Mouse (Mus musculus): ENCODE results near the gene Zc3h10. TPM values are rescaled to one million over a fixed set of nuclear protein-coding genes. Genes with fewer than 3 reads are reported as not detected.
A peak's percentile ranks its signal among the peaks of the same experiment; 100 is the strongest.
"Not testable (repeated sequence)": the region's sequence is repeated elsewhere in the genome, so short reads cannot be mapped to it uniquely, and the experiment has no call there.

The Zc3h10 gene
- polyA plus RNA-seq, 1 experiment from 2014 or later = 8.5 TPM

GRCm38 (mm10) chr10:128565788-128566531 is 18.4 kb upstream of the Zc3h10 start, which contains the start of gene Pa2g4:
Pa2g4 (minus strand) TSS chr10:128565987.
- no peaks in the 10 kb centered on the region for H3K4me1 ChIP-seq (replicated peaks; ENCODE audit: control insufficient read depth, insufficient read depth)
- peaks cover 9% of the 10 kb centered on the region for H3K36me3 ChIP-seq (ENCODE audit: control insufficient read depth, insufficient read depth, low read length)
- peak within 1 kb of the TSS; percentile 81 for H3K4me2 ChIP-seq (replicated peaks; ENCODE audit: low read depth)
- TF ChIP-seq EP300 (optimal IDR thresholded peaks at IDR 0.05) (no peak), CTCF (IDR thresholded peaks at IDR 0.05; ENCODE audit: low read depth) (peak; percentile 29)
- peak within 1 kb of the TSS; percentile 93 for H3K27ac ChIP-seq (replicated peaks)
- DNase-seq (ENCODE audit: low spot score) (peak; percentile 99), ATAC-seq (ENCODE audit: low FRiP score, low TSS enrichment) (peak; percentile 97)
- H3K27me3 ChIP-seq (ENCODE audit: control insufficient read depth, insufficient read depth, low read length) = no peaks in the 10 kb centered on the region
- peak within 1 kb of the TSS; percentile 91 for H3K9ac ChIP-seq (ENCODE audit: low read length)
- H3K4me3 ChIP-seq (ENCODE audit: low read depth, low read length) = peak within 1 kb of the TSS; percentile 82
- under 1% methylated on average over 57 of the region's 58 CpGs for WGBS
- H3K9me3 ChIP-seq (ENCODE audit: control insufficient read depth, low read length) = no peaks in the 10 kb centered on the region

GRCm38 (mm10) chr10:128565206-128565787 is 17.7 kb upstream of the Zc3h10 start:
- Histone ChIP-seq H3K9me3 (ENCODE audit: control insufficient read depth, low read length) (no peaks in the 10 kb centered on the region), H3K4me2 (replicated peaks; ENCODE audit: low read depth) (peak overlapping the region; percentile 81)

GRCm38 (mm10) chr10:128563544-128563943 is 16.0 kb upstream of the Zc3h10 start:
- ATAC-seq (ENCODE audit: low FRiP score, low TSS enrichment) (no peak), DNase-seq (ENCODE audit: low spot score) (no peak)
- Histone ChIP-seq H3K27me3 (ENCODE audit: control insufficient read depth, insufficient read depth, low read length) (no peaks in the 10 kb centered on the region), H3K9me3 (ENCODE audit: control insufficient read depth, low read length) (no peaks in the 10 kb centered on the region), H3K4me2 (replicated peaks; ENCODE audit: low read depth) (no peak overlapping the region), H3K4me1 (replicated peaks; ENCODE audit: control insufficient read depth, insufficient read depth) (no peaks in the 10 kb centered on the region), H3K36me3 (ENCODE audit: control insufficient read depth, insufficient read depth, low read length) (peaks cover 11% of the 10 kb centered on the region), H3K27ac (replicated peaks) (no peak overlapping the region), H3K9ac (ENCODE audit: low read length) (peak overlapping the region; percentile 2; the same call in 1 of the 2 replicates), H3K4me3 (ENCODE audit: low read depth, low read length) (no peak overlapping the region)
- 71% methylated on average over 6 of the region's 6 CpGs for WGBS
- TF ChIP-seq CTCF (IDR thresholded peaks at IDR 0.05; ENCODE audit: low read depth) (no peak), EP300 (optimal IDR thresholded peaks at IDR 0.05) (no peak)

More at GRCm38 (mm10) chr10:128565206-128565787, 17.7 kb upstream of the Zc3h10 start:
- Histone ChIP-seq H3K27me3 (ENCODE audit: control insufficient read depth, insufficient read depth, low read length) (no peaks in the 10 kb centered on the region), H3K9ac (ENCODE audit: low read length) (peak overlapping the region; percentile 91), H3K27ac (replicated peaks) (peak overlapping the region; percentile 93), H3K36me3 (ENCODE audit: control insufficient read depth, insufficient read depth, low read length) (peaks cover 13% of the 10 kb centered on the region), H3K4me1 (replicated peaks; ENCODE audit: control insufficient read depth, insufficient read depth) (no peaks in the 10 kb centered on the region), H3K4me3 (ENCODE audit: low read depth, low read length) (peak overlapping the region; percentile 82)
- TF ChIP-seq EP300 (optimal IDR thresholded peaks at IDR 0.05) (no peak), CTCF (IDR thresholded peaks at IDR 0.05; ENCODE audit: low read depth) (0 out of 2 replicates have a peak, but pooled peaks have one; percentile 17)
- under 1% methylated on average over 45 of the region's 46 CpGs for WGBS
- DNase-seq (ENCODE audit: low spot score) = peak; percentile 67
- peak; percentile 17 for ATAC-seq (ENCODE audit: low FRiP score, low TSS enrichment)

GRCm38 (mm10) chr10:128556963-128557362 is 9.4 kb upstream of the Zc3h10 start:
- Histone ChIP-seq H3K4me2 (replicated peaks; ENCODE audit: low read depth) (no peak overlapping the region), H3K9me3 (ENCODE audit: control insufficient read depth, low read length) (no peaks in the 10 kb centered on the region), H3K4me1 (replicated peaks; ENCODE audit: control insufficient read depth, insufficient read depth) (no peaks in the 10 kb centered on the region), H3K9ac (ENCODE audit: low read length) (no peak overlapping the region), H3K36me3 (ENCODE audit: control insufficient read depth, insufficient read depth, low read length) (peaks cover 9% of the 10 kb centered on the region), H3K4me3 (ENCODE audit: low read depth, low read length) (no peak overlapping the region), H3K27me3 (ENCODE audit: control insufficient read depth, insufficient read depth, low read length) (no peaks in the 10 kb centered on the region), H3K27ac (replicated peaks) (no peak overlapping the region)
- no peak for TF ChIP-seq EP300 (optimal IDR thresholded peaks at IDR 0.05)
- TF ChIP-seq CTCF (IDR thresholded peaks at IDR 0.05; ENCODE audit: low read depth) = no peak
- WGBS = 80% methylated on average over 6 of the region's 6 CpGs
- no peak for ATAC-seq (ENCODE audit: low FRiP score, low TSS enrichment)
- DNase-seq (ENCODE audit: low spot score) = no peak

GRCm38 (mm10) chr10:128556286-128556685 is 8.7 kb upstream of the Zc3h10 start:
- Histone ChIP-seq H3K9ac (ENCODE audit: low read length) (no peak overlapping the region), H3K27ac (replicated peaks) (no peak overlapping the region), H3K36me3 (ENCODE audit: control insufficient read depth, insufficient read depth, low read length) (peaks cover 9% of the 10 kb centered on the region), H3K4me1 (replicated peaks; ENCODE audit: control insufficient read depth, insufficient read depth) (no peaks in the 10 kb centered on the region), H3K27me3 (ENCODE audit: control insufficient read depth, insufficient read depth, low read length) (no peaks in the 10 kb centered on the region), H3K4me3 (ENCODE audit: low read depth, low read length) (no peak overlapping the region), H3K9me3 (ENCODE audit: control insufficient read depth, low read length) (no peaks in the 10 kb centered on the region), H3K4me2 (replicated peaks; ENCODE audit: low read depth) (no peak overlapping the region)
- ATAC-seq (ENCODE audit: low FRiP score, low TSS enrichment) (no peak), DNase-seq (ENCODE audit: low spot score) (no peak)
- peak; percentile 60 for TF ChIP-seq CTCF (IDR thresholded peaks at IDR 0.05; ENCODE audit: low read depth)
- no peak for TF ChIP-seq EP300 (optimal IDR thresholded peaks at IDR 0.05)

GRCm38 (mm10) chr10:128555567-128555966 is 8.0 kb upstream of the Zc3h10 start:
- H3K4me2 ChIP-seq (replicated peaks; ENCODE audit: low read depth); H3K4me3 ChIP-seq (ENCODE audit: low read depth, low read length); ATAC-seq (ENCODE audit: low FRiP score, low TSS enrichment); H3K9ac ChIP-seq (ENCODE audit: low read length); H3K4me1 ChIP-seq (replicated peaks; ENCODE audit: control insufficient read depth, insufficient read depth); H3K27me3 ChIP-seq (ENCODE audit: control insufficient read depth, insufficient read depth, low read length); H3K36me3 ChIP-seq (ENCODE audit: control insufficient read depth, insufficient read depth, low read length); H3K9me3 ChIP-seq (ENCODE audit: control insufficient read depth, low read length); H3K27ac ChIP-seq (replicated peaks); DNase-seq (ENCODE audit: low spot score): not testable (repeated sequence)
- 67% methylated on average over 1 of the region's 1 CpGs for WGBS

- H3K9me3 ChIP-seq (ENCODE audit: control insufficient read depth, low read length); ATAC-seq (ENCODE audit: low FRiP score, low TSS enrichment): not testable (repeated sequence)
- WGBS = 88% methylated on average over 11 of the region's 11 CpGs
Observed at GRCm38 (mm10) chr10:128550144-128550823, 2.7 kb upstream of the Zc3h10 start.

GRCm38 (mm10) chr10:128549682-128550057 is 2.1 kb upstream of the Zc3h10 start:
- not testable (repeated sequence) for H3K36me3 ChIP-seq (ENCODE audit: control insufficient read depth, insufficient read depth, low read length); ATAC-seq (ENCODE audit: low FRiP score, low TSS enrichment); H3K27me3 ChIP-seq (ENCODE audit: control insufficient read depth, insufficient read depth, low read length); H3K4me2 ChIP-seq (replicated peaks; ENCODE audit: low read depth); H3K4me1 ChIP-seq (replicated peaks; ENCODE audit: control insufficient read depth, insufficient read depth); H3K27ac ChIP-seq (replicated peaks); H3K4me3 ChIP-seq (ENCODE audit: low read depth, low read length); DNase-seq (ENCODE audit: low spot score); H3K9ac ChIP-seq (ENCODE audit: low read length); H3K9me3 ChIP-seq (ENCODE audit: control insufficient read depth, low read length)
- 59% methylated on average over 6 of the region's 6 CpGs for WGBS

More at GRCm38 (mm10) chr10:128550144-128550823, 2.7 kb upstream of the Zc3h10 start:
- not testable (repeated sequence) for H3K36me3 ChIP-seq (ENCODE audit: control insufficient read depth, insufficient read depth, low read length); H3K4me2 ChIP-seq (replicated peaks; ENCODE audit: low read depth); H3K27me3 ChIP-seq (ENCODE audit: control insufficient read depth, insufficient read depth, low read length); H3K27ac ChIP-seq (replicated peaks); DNase-seq (ENCODE audit: low spot score); H3K9ac ChIP-seq (ENCODE audit: low read length); H3K4me1 ChIP-seq (replicated peaks; ENCODE audit: control insufficient read depth, insufficient read depth); H3K4me3 ChIP-seq (ENCODE audit: low read depth, low read length)

Measured in stomach, postnatal 0 days (tissue).